Mouse (Mus musculus) C2C12 (cell line): ENCODE measurements around the gene Ebf1. TPM values are rescaled to one million over a fixed set of nuclear protein-coding genes. Genes with fewer than 3 reads are reported as not detected.

Experiments used
- H3K27me3 ChIP-seq: one replicate; pipeline ENCODE4 v1.6.1; 2011; ENCODE audit not compliant: control insufficient read depth, insufficient read depth, insufficient read length
- H3K36me3 ChIP-seq: one replicate; pipeline ENCODE4 v1.6.1; 2011; ENCODE audit not compliant: control insufficient read depth, insufficient read depth
- H3K4me3 ChIP-seq: one replicate; pipeline ENCODE4 v1.5.1; 2011; ENCODE audit warnings: mild to moderate bottlenecking, control low read depth; ENCODE audit not compliant: poor library complexity, insufficient read depth, severe bottlenecking
- H3K79me2 ChIP-seq: one replicate; pipeline ENCODE4 v1.6.1; 2011; ENCODE audit not compliant: control insufficient read depth, insufficient read depth
- H3K79me3 ChIP-seq: one replicate; pipeline ENCODE4 v1.6.1; 2011; ENCODE audit warnings: low read depth, control low read depth
- H3ac ChIP-seq: one replicate; pipeline ENCODE3; 2011; ENCODE audit warnings: low read depth; ENCODE audit not compliant: control insufficient read depth, insufficient read length
- CEBPB ChIP-seq: IDR thresholded peaks from one replicate; pipeline ENCODE4 v1.6.1; 2011; ENCODE audit warnings: low read depth, mild to moderate bottlenecking, control low read depth, moderate library complexity
- CTCF ChIP-seq: IDR thresholded peaks from one replicate; pipeline ENCODE4 v1.5.1; 2011; ENCODE audit not compliant: control insufficient read depth, insufficient read depth, insufficient read length
- FOSL1 ChIP-seq: IDR thresholded peaks from one replicate; pipeline ENCODE4 v1.8.0; 2011; ENCODE audit warnings: mild to moderate bottlenecking, low read length; ENCODE audit not compliant: poor library complexity, insufficient read depth, severe bottlenecking
- MAX ChIP-seq: IDR thresholded peaks from one replicate; pipeline ENCODE4 v1.6.1; 2011; ENCODE audit warnings: mild to moderate bottlenecking, control low read depth
- MYOD1 ChIP-seq: IDR thresholded peaks from one replicate; pipeline ENCODE4 v1.6.1; 2011; ENCODE audit warnings: low read depth; ENCODE audit not compliant: control insufficient read depth, insufficient read length
- MYOG ChIP-seq: IDR thresholded peaks from one replicate; pipeline ENCODE4 v1.6.1; 2011; ENCODE audit not compliant: control insufficient read depth, insufficient read length; ENCODE audit errors: extremely low read depth
- USF1 ChIP-seq: IDR thresholded peaks from one replicate; pipeline ENCODE4 v1.6.1; 2011; ENCODE audit warnings: low read depth, mild to moderate bottlenecking, control low read depth, moderate library complexity
- polyA plus RNA-seq: library from polyadenylated mRNA; unstranded; fragments of >200 nt; fragmentation: generic; extraction: Trizol; gene quantifications from one replicate; pipeline ENCODE4 v1.2.1, GENCODE M21; 2012; ENCODE audit warnings: missing spikeins

Gene Ebf1
- polyA plus RNA-seq, 1 experiment: 4.3 TPM

DNA sequence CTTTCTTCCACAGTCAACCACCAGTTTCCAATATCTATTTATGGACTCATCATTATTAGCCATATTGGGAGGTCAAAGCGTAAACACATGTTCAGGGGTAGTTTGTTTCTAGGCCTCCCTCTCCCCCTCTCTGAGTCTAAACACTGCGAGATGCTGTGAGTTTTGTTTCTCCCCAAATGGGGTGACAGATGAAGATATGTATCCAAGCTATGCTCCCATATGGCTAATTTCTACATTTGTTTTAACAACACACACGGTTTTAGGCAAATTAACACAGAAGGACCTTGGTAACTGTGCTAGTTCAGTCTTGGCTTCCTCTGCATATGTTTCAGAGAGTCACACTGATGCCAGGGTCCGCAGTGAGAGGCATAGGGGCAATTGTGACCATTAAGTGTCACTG lies 177.8 kb downstream of the Ebf1 start:
- Histone ChIP-seq H3ac (no peak overlapping the region), H3K79me2 (no peaks in the 10 kb centered on the region), H3K4me3 (no peak overlapping the region), H3K79me3 (no peaks in the 10 kb centered on the region), H3K27me3 (no peaks in the 10 kb centered on the region), H3K36me3 (no peaks in the 10 kb centered on the region)
- TF ChIP-seq FOSL1 (no peak), CTCF (no peak), MAX (no peak), CEBPB (no peak), MYOG (no peak), USF1 (no peak), MYOD1 (no peak)

DNA sequence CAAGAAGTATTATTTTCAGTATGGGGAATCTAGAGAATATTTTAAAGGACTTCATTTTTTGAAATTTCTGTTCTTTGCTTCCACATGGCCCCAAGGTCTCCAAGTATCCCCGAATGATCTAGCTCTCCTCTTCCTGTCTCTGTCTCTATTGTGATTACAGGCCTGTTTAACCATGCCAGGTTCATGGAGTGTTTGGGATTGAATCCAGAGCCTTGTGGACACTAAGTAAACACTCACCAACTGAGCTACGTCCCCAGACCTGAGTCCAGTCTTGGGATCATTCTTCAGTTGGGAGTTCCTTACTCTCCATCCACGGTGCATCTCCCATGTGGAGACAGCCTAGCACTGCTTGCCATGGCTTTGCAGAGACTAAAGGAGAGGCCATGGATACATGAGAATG lies 178.7 kb downstream of the Ebf1 start:
- Histone ChIP-seq H3K4me3 (no peak overlapping the region), H3K79me2 (no peaks in the 10 kb centered on the region), H3K36me3 (no peaks in the 10 kb centered on the region), H3ac (no peak overlapping the region), H3K79me3 (no peaks in the 10 kb centered on the region), H3K27me3 (no peaks in the 10 kb centered on the region)
- TF ChIP-seq CTCF (no peak), MAX (no peak), CEBPB (no peak), MYOD1 (no peak), MYOG (no peak), USF1 (no peak), FOSL1 (no peak)

DNA sequence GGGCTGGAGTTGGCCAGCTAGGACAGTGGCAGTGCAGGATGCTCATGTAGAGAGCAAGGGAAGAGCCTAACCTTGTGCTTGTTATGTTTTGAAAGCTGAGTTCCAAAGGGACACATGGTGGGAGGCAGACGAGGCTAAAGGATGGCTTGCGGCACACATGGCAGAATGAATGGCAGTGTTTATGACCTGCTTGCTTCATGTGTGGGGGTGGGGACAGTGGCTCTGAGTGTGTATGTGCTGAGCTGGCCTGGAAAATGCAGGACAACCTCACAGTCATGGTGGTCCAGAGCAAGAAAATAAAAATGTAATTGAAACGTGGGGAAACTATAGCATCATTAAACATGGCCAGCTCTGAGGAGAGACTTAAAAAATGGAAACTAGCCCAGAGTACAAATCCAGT lies 181.2 kb downstream of the Ebf1 start:
- Histone ChIP-seq H3K79me3 (no peaks in the 10 kb centered on the region), H3K27me3 (no peaks in the 10 kb centered on the region), H3K79me2 (no peaks in the 10 kb centered on the region), H3K4me3 (no peak overlapping the region), H3ac (no peak overlapping the region), H3K36me3 (no peaks in the 10 kb centered on the region)
- TF ChIP-seq CTCF (no peak), CEBPB (no peak), USF1 (no peak), MYOD1 (no peak), FOSL1 (no peak), MAX (no peak), MYOG (no peak)

DNA sequence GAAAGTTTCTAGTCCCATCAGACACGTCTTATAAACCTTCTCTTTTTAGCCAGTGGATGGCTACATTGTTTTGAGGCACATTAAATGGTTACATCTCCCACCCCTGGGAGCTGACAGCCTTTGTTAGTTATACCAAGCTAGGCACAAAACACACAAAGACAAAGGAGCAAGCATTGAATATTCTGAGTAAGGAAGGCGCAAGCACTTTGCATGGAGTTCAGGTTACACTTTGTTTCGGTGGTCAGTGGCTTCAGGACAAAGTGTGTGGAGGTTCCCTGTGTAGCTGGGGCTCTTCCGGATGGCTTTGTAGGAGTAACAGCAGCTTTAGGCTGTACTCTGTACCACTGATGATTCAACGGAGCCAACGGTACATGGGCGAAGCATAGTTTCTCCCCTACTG lies 186.9 kb downstream of the Ebf1 start:
- Histone ChIP-seq H3K79me3 (no peaks in the 10 kb centered on the region), H3ac (no peak overlapping the region), H3K27me3 (no peaks in the 10 kb centered on the region), H3K79me2 (no peaks in the 10 kb centered on the region), H3K4me3 (no peak overlapping the region), H3K36me3 (no peaks in the 10 kb centered on the region)
- TF ChIP-seq FOSL1 (no peak), CTCF (no peak), MAX (no peak), USF1 (no peak), CEBPB (no peak), MYOG (no peak), MYOD1 (no peak)

DNA sequence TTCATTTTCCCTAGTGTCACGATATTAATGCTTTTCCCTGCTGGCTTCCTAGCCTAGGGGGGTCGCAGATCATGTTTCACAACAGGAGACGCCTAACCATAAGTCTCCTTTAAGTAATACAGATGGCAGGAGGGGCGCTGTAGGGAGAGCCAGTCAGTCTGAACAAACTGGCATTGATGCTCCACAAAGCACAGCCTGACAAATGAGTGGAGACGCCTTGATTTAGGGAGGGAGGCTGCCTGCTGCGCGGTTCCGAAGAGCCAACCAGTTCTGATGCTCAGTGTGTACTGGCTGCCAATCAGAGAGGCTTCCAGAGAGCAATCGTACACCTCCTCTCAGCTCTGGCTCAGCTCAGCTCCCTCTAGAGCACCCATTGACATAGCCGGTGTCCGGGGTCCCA lies 189.5 kb downstream of the Ebf1 start:
- no peak for TF ChIP-seq CEBPB
- TF ChIP-seq CTCF: no peak
- TF ChIP-seq USF1: no peak
- no peak for TF ChIP-seq MAX
- no peak for TF ChIP-seq MYOG
- TF ChIP-seq FOSL1: no peak
- Histone ChIP-seq H3K79me2 (no peaks in the 10 kb centered on the region), H3ac (no peak overlapping the region), H3K36me3 (no peaks in the 10 kb centered on the region), H3K4me3 (no peak overlapping the region), H3K79me3 (no peaks in the 10 kb centered on the region), H3K27me3 (no peaks in the 10 kb centered on the region)

DNA sequence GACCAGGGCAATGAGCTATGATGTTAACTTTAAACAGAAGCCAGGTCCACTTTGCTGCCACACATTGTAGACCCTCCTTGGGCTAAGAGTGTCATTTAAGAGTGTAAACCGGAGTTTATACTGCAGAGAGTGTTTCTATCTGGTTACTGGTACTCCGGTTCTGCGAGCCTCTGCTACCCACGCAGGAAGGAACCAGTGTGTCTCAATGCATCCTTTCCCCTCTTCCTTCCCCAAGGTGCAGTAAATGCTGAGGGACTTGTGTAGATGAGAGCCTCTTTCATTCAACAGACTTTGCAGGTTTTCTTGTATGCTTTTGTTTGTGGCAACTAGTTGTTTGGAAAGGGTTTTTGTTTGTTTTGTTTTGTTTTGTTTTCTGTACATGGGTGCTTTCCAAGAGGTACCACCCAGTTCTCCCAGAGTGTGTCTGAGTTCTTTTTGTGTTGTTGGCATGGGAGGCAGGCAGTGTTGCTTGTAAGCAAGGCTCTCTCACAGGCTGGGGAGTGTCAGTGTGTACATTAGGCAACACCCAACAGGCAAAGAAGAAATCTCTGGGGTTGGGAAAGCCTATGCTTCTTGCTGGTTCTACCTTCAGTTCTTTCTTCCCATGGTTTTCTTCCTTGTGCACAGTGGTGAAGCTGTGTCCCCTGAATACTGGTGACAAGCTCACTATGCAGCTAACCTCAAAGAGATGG lies 191.9 kb downstream of the Ebf1 start:
- Histone ChIP-seq H3K79me3 (no peaks in the 10 kb centered on the region), H3K27me3 (no peaks in the 10 kb centered on the region), H3ac (no peak overlapping the region), H3K36me3 (no peaks in the 10 kb centered on the region), H3K79me2 (no peaks in the 10 kb centered on the region), H3K4me3 (no peak overlapping the region)
- TF ChIP-seq MYOD1 (no peak), USF1 (no peak), MAX (no peak), CTCF (no peak), FOSL1 (no peak), MYOG (no peak), CEBPB (no peak)
